Mouse (Mus musculus): ENCODE results near the gene Kdm4a. TPM values are rescaled to one million over a fixed set of nuclear protein-coding genes. Genes with fewer than 3 reads are reported as not detected.

Gene Kdm4a
- total RNA-seq (2021): 10 to 100 TPM; 45.4 to 48.1 TPM

GRCm38 (mm10) chr4:118179467-118180300 lies at the start of gene Kdm4a:
TSS of gene Kdm4a (minus strand) at chr4:118180043.
- peak; percentile 74 to 86 for DNase-seq (ENCODE audit: extremely low spot score in 1 of 2, low spot score in 1 of 2)

DNA sequence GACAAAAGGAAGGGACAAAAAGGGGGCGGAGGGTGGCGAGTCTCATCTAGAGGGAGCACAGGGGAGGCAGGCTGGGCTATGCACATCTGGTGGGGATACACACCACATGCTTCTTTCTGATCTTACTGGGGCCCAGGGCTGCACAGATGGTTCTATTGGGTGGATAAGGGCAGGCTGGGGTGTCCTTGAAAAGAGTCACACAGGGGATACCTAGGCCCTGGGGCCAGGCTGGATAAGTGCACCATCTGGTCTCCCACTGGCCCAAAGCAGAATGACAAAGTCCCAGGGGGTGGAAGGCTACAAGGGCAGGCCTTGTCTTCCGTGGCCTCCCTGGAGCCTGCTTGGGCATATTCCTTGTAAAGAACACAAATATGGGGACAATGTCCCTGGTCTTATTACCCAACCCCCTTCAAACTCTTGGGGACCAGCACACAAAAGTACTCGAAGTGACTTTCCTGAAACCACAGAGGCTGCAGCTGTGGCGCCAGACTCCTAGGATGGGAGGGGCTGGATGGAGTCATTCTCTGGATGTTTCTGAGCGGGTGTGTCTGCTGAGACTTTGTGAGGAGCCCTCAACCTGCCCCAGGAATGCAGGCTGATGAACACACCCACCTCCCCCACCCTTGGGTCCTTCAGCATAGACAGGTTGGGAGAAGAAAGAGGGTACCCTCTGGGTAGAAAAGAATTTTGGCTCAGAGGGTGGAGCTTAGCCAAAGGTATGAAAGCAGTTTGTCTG lies 49.4 kb upstream of the Kdm4a start:
- DNase-seq (ENCODE audit: extremely low spot score in 1 of 2, low spot score in 1 of 2): no peak

DNA sequence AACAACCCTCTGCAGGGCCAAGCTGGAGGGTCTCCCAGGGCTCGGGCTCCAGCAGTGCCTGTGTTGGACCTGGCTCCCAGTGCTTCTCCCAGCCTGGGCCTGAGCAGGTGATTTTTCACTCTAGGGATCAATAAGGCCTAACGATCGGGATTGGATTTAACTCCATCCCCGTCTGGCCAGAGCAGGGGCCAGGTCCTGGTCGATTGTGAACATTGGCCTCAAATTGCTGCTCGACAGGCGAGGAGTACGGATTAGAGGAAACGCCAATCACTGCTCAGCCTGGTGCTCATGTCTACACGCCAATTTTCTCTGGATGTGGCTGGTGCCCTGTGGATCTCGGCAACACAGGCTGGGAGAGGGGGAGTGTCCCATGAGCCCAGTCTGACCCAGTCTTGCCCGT lies 47.6 kb upstream of the Kdm4a start:
- DNase-seq (ENCODE audit: extremely low spot score in 1 of 2, low spot score in 1 of 2): no peak

DNA sequence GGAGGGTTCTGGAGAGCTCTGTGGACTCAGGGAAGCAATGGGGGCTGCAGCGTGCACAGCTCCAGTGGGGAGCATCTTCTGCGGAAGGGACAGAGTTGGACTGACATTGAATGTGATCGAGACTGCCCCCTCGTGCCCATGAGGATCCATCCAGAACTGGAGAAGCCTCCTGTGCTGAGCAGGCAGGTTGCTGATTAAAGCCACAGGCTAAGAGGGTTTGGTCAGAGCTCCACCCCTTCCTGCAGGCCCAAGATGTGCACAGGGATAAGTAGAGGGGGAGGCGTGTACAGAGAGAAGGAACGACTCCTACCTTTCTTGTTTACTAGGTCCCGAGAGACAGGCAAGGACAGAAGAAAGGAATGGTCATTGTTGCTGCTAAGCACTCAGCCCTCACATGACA lies 41.4 kb upstream of the Kdm4a start:
- DNase-seq (ENCODE audit: extremely low spot score in 1 of 2, low spot score in 1 of 2): no peak

- DNase-seq (ENCODE audit: extremely low spot score in 1 of 2, low spot score in 1 of 2): no peak
Measured at GRCm38 (mm10) chr4:118220756-118221155, 40.9 kb upstream of the Kdm4a start.

GRCm38 (mm10) chr4:118219487-118219886 lies 39.6 kb upstream of the Kdm4a start:
- no peak for DNase-seq (ENCODE audit: extremely low spot score in 1 of 2, low spot score in 1 of 2)

GRCm38 (mm10) chr4:118218521-118218920 lies 38.7 kb upstream of the Kdm4a start:
- DNase-seq (ENCODE audit: extremely low spot score in 1 of 2, low spot score in 1 of 2): no peak

- DNase-seq (ENCODE audit: extremely low spot score in 1 of 2, low spot score in 1 of 2): peak in 1 of 2 experiments; percentile 69
Measured at GRCm38 (mm10) chr4:118216726-118217595, 37.1 kb upstream of the Kdm4a start.

DNA sequence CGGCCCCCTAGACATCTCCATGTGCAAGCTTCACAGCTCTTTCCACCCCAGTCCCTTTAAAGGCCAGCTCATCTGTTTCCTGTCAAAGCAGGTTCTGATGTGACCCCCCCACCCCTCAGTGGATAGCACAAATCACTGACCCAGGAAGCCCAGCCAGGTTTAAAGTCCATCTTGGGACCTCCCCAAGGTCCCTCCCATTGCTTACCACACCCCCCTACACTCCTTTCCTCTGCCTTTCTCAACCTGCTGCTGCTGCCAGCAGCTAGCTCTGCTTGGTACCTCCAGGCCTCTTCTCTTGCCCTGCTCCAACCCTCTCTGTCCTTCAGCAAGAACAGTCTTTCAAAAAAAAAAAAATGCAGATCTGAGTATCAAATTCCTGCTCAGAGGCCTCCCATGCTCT lies 35.0 kb upstream of the Kdm4a start:
- no peak for DNase-seq (ENCODE audit: extremely low spot score in 1 of 2, low spot score in 1 of 2)

- DNase-seq (ENCODE audit: extremely low spot score in 1 of 2, low spot score in 1 of 2): no peak
Measured at GRCm38 (mm10) chr4:118206918-118207640, 27.2 kb upstream of the Kdm4a start.

DNA sequence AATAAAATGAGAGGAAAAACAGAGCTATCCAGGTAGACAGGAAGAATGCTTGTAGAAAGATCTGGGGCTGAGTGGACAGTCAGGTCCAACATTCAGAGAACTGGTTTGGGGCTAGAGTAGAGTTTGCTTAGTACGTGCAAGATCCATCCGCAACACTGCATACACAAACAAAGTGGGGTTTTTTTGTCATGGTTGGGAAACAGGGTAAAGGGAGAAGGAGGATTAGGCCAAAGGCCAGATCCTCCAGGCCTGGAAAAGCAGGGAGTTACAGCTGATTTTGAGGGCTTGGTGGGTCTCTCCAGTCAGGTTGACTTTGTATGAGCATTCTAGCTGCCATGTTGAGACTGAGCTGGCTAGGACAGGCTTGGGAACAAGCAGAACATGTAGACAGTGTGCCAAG lies 26.1 kb upstream of the Kdm4a start:
- no peak for DNase-seq (ENCODE audit: extremely low spot score in 1 of 2, low spot score in 1 of 2)

DNA sequence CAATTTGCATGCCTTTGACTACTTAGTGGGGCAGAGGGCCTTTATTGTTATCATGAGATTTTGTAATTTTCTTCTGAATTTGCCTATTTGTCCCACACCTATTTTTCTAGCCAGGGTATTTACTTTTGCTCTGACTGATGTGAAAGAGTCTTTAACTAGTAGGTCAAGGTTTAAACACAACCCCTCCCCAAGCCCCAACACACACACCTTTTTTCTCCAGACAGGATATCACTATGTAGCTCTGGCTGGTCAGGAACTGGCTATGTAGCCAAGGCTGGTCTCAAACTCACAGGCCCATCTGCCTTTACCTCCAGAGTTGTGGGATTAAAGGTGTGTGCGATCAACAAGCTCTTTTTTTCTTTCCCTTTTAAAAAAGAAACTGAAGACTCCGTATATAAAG lies 19.2 kb upstream of the Kdm4a start:
- no peak for DNase-seq (ENCODE audit: extremely low spot score in 1 of 2, low spot score in 1 of 2)

GRCm38 (mm10) chr4:118198606-118199005 lies 18.8 kb upstream of the Kdm4a start:
- no peak for DNase-seq (ENCODE audit: extremely low spot score in 1 of 2, low spot score in 1 of 2)

GRCm38 (mm10) chr4:118196185-118196584 lies 16.3 kb upstream of the Kdm4a start:
- no peak for DNase-seq (ENCODE audit: extremely low spot score in 1 of 2, low spot score in 1 of 2)

DNA sequence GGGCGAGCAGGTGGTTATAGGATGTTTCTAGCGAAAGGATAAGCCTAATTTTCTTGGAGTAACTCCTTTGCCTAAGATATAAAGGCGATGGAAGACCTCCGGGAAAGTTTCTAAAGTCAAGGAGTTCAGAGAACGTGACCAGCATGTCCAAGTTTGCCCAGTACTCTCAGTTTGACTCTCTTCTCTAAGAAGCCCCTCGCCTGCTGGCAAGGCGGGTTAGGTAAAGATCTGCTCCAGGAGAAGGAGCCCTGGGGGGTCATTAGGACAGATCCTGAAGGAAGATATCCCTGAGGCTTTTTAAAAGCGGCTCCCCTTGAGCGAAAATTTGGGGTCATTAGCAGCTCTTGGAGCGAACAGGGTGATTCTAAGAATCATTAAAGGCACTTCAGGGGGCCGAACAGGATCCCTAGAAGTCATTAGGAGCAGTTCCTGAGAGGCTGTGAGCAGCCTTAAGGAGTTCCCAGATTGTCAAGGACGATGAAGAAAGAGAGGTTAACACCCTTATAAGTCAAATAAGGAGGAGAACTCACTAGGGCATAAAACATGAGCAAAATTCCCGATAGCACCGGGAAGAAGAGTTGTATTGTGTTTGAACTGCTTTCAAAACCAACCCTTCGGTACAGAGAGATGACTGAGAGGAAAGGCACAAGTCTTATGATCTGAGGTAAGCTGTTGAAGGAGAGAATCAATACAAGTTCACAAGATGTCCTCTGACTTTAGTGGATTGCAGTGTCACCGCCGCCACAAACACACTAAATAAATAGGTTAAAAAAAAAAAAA lies 648 bp upstream of the Kdm4a start:
- DNase-seq (ENCODE audit: extremely low spot score in 1 of 2, low spot score in 1 of 2): no peak

- DNase-seq (ENCODE audit: extremely low spot score in 1 of 2, low spot score in 1 of 2): no peak
Measured at GRCm38 (mm10) chr4:118178952-118179466, 834 bp downstream of the Kdm4a start.

GRCm38 (mm10) chr4:118172461-118172860 lies 7.4 kb downstream of the Kdm4a start:
- no peak for DNase-seq (ENCODE audit: extremely low spot score in 1 of 2, low spot score in 1 of 2)

- no peak for DNase-seq (ENCODE audit: extremely low spot score in 1 of 2, low spot score in 1 of 2)
Measured at GRCm38 (mm10) chr4:118171006-118171405, 8.8 kb downstream of the Kdm4a start.

- no peak for DNase-seq (ENCODE audit: extremely low spot score in 1 of 2, low spot score in 1 of 2)
Measured at GRCm38 (mm10) chr4:118162123-118162522, 17.7 kb downstream of the Kdm4a start.
